Mouse (Mus musculus) stomach, postnatal 0 days (tissue): ENCODE measurements around the gene Pcca.

Experiments used
- CTCF ChIP-seq: IDR thresholded peaks from 2 replicates; pipeline ENCODE4 v1.5.1; 2016; ENCODE audit warnings: antibody characterized with exemption, low read depth, mild to moderate bottlenecking, moderate library complexity
- EP300 ChIP-seq: optimal IDR thresholded peaks from 2 replicates; pipeline ENCODE3; 2016; ENCODE audit warnings: antibody characterized with exemption

GRCm38 (mm10) chr14:122936460-122936859 is 402.3 kb downstream of the Pcca start:
- TF ChIP-seq EP300 (no peak), CTCF (no peak)
